Mouse (Mus musculus) kidney, adult 2 months (tissue): ENCODE results near the gene Isoc2a. TPM values are rescaled to one million over a fixed set of nuclear protein-coding genes. Genes with fewer than 3 reads are reported as not detected.

ENCODE experiments used
- DNase-seq: peaks from one replicate; pipeline ENCODE4 v3.0.0; 2021
- H3K27ac ChIP-seq: fragments of 200-500 bp; 2 replicates; pipeline ENCODE4 v1.5.1; 2012; ENCODE audit warnings: low read depth, low read length, control low read depth, inconsistent platforms; ENCODE audit not compliant: insufficient read depth
- H3K27me3 ChIP-seq: fragments of 200-500 bp; replicated peaks from 2 replicates; pipeline ENCODE4 v1.6.1; 2012; ENCODE audit warnings: mild to moderate bottlenecking, moderate library complexity, low read length, inconsistent platforms; ENCODE audit not compliant: control insufficient read depth, insufficient read depth
- H3K36me3 ChIP-seq: fragments of 200-500 bp; 2 replicates; pipeline ENCODE4 v1.6.1; 2012; ENCODE audit warnings: mild to moderate bottlenecking, moderate library complexity, low read length, inconsistent platforms; ENCODE audit not compliant: control insufficient read depth, insufficient read depth
- H3K4me1 ChIP-seq: fragments of 200-500 bp; 2 replicates; pipeline ENCODE4 v1.6.1; 2011; ENCODE audit warnings: low read length; ENCODE audit not compliant: control insufficient read depth, insufficient read depth
- H3K4me3 ChIP-seq: fragments of 200-500 bp; 2 replicates; pipeline ENCODE4 v1.5.1; 2011; ENCODE audit warnings: mild to moderate bottlenecking, low read depth, low read length, control low read depth; ENCODE audit not compliant: insufficient read depth
- CTCF ChIP-seq: fragments of 200-500 bp; conservative IDR thresholded peaks from 2 replicates; pipeline ENCODE4 v1.5.1; 2011; ENCODE audit warnings: low read depth, mild to moderate bottlenecking, control low read depth, low read length, moderate library complexity, mixed read lengths; ENCODE audit not compliant: insufficient read depth, insufficient read length
- POLR2A ChIP-seq: fragments of 200-500 bp; IDR thresholded peaks from one replicate; pipeline ENCODE4 v1.6.1; 2011; ENCODE audit warnings: low read depth, low read length, control low read depth
- WGBS: fragments of 180-500 bp; shearing (Covaris S2); methylation state at CpG from one replicate; pipeline ENCODE4 v1.1.7; 2018; 5-methylcytosine and 5-hydroxymethylcytosine counted together
- polyA plus RNA-seq: library from polyadenylated mRNA; depleted of rRNA; stranded (reverse); fragments of >200 nt; gene quantifications from 2 replicates; pipeline ENCODE4 v1.2.3, GENCODE M21; 2012

Gene Isoc2a
- polyA plus RNA-seq, 1 experiment: 182 TPM

GRCm38 (mm10) chr7:4922931-4923565 lies 46.1 kb downstream of the Isoc2a start:
- H3K36me3 ChIP-seq: no peaks in the 10 kb centered on the region; the same call in 1 of the 2 replicates
- no peak for TF ChIP-seq CTCF
- DNase-seq: no peak
- WGBS: 3% methylated on average over 14 of the region's 14 CpGs
- H3K27me3 ChIP-seq: no peaks in the 10 kb centered on the region
- peak overlapping the region; percentile 39 for H3K4me3 ChIP-seq
- no peak overlapping the region for H3K27ac ChIP-seq
- peaks cover 13% of the 10 kb centered on the region; the same call in 1 of the 2 replicates for H3K4me1 ChIP-seq

- peaks cover 13% of the 10 kb centered on the region; the same call in 1 of the 2 replicates for H3K4me1 ChIP-seq
- H3K4me3 ChIP-seq: peak overlapping the region; percentile 32
- H3K27ac ChIP-seq: no peak overlapping the region
- H3K36me3 ChIP-seq: no peaks in the 10 kb centered on the region; the same call in 1 of the 2 replicates
- WGBS: 9% methylated on average over 37 of the region's 37 CpGs
- peak; percentile 50 for DNase-seq
- H3K27me3 ChIP-seq: no peaks in the 10 kb centered on the region
- TF ChIP-seq CTCF (peak; percentile 36; the same call in 1 of the 2 replicates), POLR2A (no peak)
Measured at GRCm38 (mm10) chr7:4923586-4924364, 46.8 kb downstream of the Isoc2a start.

GRCm38 (mm10) chr7:4924483-4924882 lies 47.5 kb downstream of the Isoc2a start:
- WGBS: 9% methylated on average over 4 of the region's 4 CpGs
- TF ChIP-seq POLR2A (no peak), CTCF (no peak)
- DNase-seq: no peak
- no peak overlapping the region for H3K27ac ChIP-seq
- no peaks in the 10 kb centered on the region for H3K27me3 ChIP-seq
- H3K4me1 ChIP-seq: peaks cover 13% of the 10 kb centered on the region; the same call in 1 of the 2 replicates
- H3K36me3 ChIP-seq: no peaks in the 10 kb centered on the region
- no peak overlapping the region for H3K4me3 ChIP-seq

- WGBS: 12% methylated on average over 3 of the region's 4 CpGs
- Histone ChIP-seq H3K27ac (no peak overlapping the region), H3K4me1 (peaks cover 13% of the 10 kb centered on the region; the same call in 1 of the 2 replicates), H3K4me3 (no peak overlapping the region), H3K36me3 (no peaks in the 10 kb centered on the region), H3K27me3 (no peaks in the 10 kb centered on the region)
- no peak for TF ChIP-seq CTCF
- TF ChIP-seq POLR2A: no peak
- no peak for DNase-seq
Measured at GRCm38 (mm10) chr7:4924891-4925301, 47.9 kb downstream of the Isoc2a start.

GRCm38 (mm10) chr7:4925441-4926381 lies 48.8 kb downstream of the Isoc2a start, which contains the start of gene Ssc5d:
TSS of gene Ssc5d (plus strand) at chr7:4925785.
- no peak within 1 kb of the TSS for H3K4me3 ChIP-seq
- H3K27me3 ChIP-seq: no peaks in the 10 kb centered on the region

GRCm38 (mm10) chr7:4926849-4927248 lies 49.9 kb downstream of the Isoc2a start:
- TF ChIP-seq POLR2A (no peak), CTCF (no peak)
- H3K4me3 ChIP-seq: no peak overlapping the region

More at GRCm38 (mm10) chr7:4925441-4926381, 48.8 kb downstream of the Isoc2a start, which contains the start of gene Ssc5d:
- 25% methylated on average over 6 of the region's 6 CpGs for WGBS
- H3K36me3 ChIP-seq: no peaks in the 10 kb centered on the region
- H3K27ac ChIP-seq: no peak within 1 kb of the TSS
- H3K4me1 ChIP-seq: peaks cover 13% of the 10 kb centered on the region; the same call in 1 of the 2 replicates
- DNase-seq: no peak
- TF ChIP-seq POLR2A (no peak), CTCF (no peak)

GRCm38 (mm10) chr7:4927711-4928110 lies 50.8 kb downstream of the Isoc2a start:
- no peak for TF ChIP-seq POLR2A
- no peak for TF ChIP-seq CTCF
- peaks cover 10% of the 10 kb centered on the region; the same call in 1 of the 2 replicates for H3K4me1 ChIP-seq
- peak overlapping the region; percentile 20; the same call in 1 of the 2 replicates for H3K4me3 ChIP-seq
- no peaks in the 10 kb centered on the region for H3K27me3 ChIP-seq
- WGBS: 50% methylated on average over 8 of the region's 8 CpGs
- H3K36me3 ChIP-seq: no peaks in the 10 kb centered on the region
- H3K27ac ChIP-seq: no peak overlapping the region
- peak; percentile 30 for DNase-seq

More at GRCm38 (mm10) chr7:4926849-4927248, 49.9 kb downstream of the Isoc2a start:
- Histone ChIP-seq H3K27ac (no peak overlapping the region), H3K36me3 (no peaks in the 10 kb centered on the region), H3K27me3 (no peaks in the 10 kb centered on the region), H3K4me1 (peaks cover 13% of the 10 kb centered on the region; the same call in 1 of the 2 replicates)
- no peak for DNase-seq
- WGBS: 73% methylated on average over 16 of the region's 16 CpGs
